Mouse (Mus musculus) bone marrow, adult 2 months (tissue): ENCODE results near the gene Map3k11.
A peak's percentile ranks its signal among the peaks of the same experiment; 100 is the strongest.

Source experiments
- CTCF ChIP-seq: fragments of 200-500 bp; IDR thresholded peaks from 2 replicates; pipeline ENCODE4 v1.5.1; 2011; ENCODE audit warnings: low read length, control low read depth; ENCODE audit not compliant: control insufficient read depth, insufficient read depth
- POLR2A ChIP-seq: fragments of 200-500 bp; IDR thresholded peaks from 2 replicates; pipeline ENCODE4 v1.6.1; 2011; ENCODE audit warnings: low read depth, mild to moderate bottlenecking, control low read depth, low read length, borderline replicate concordance; ENCODE audit not compliant: control insufficient read depth

GRCm38 (mm10) chr19:5727701-5728100 lies 39.2 kb downstream of the Map3k11 start:
- TF ChIP-seq POLR2A (no peak), CTCF (peak; percentile 100)
